Mouse (Mus musculus) kidney, embryonic 15.5 days (tissue): ENCODE data around the gene Cracr2b. TPM values are rescaled to one million over a fixed set of nuclear protein-coding genes. Genes with fewer than 3 reads are reported as not detected.

Experiments
- ATAC-seq: fragments of 200-750 bp; cut with Nextera tagmentation; replicated peaks from 2 replicates; pipeline ENCODE4 v1.8.0; 2017; ENCODE audit warnings: moderate TSS enrichment; ENCODE audit not compliant: low FRiP score
- H3K27ac ChIP-seq: fragments of 300-500 bp; sonication (generic); 2 replicates; pipeline ENCODE4 v1.5.1; 2015; ENCODE audit warnings: mild to moderate bottlenecking, inconsistent platforms
- H3K27me3 ChIP-seq: fragments of 300-500 bp; sonication (generic); 2 replicates; pipeline ENCODE4 v1.6.1; 2015; ENCODE audit warnings: inconsistent platforms
- H3K36me3 ChIP-seq: fragments of 300-500 bp; sonication (generic); 2 replicates; pipeline ENCODE4 v1.6.1; 2015; ENCODE audit warnings: inconsistent platforms
- H3K4me1 ChIP-seq: fragments of 300-500 bp; sonication (generic); 2 replicates; pipeline ENCODE4 v1.6.1; 2015; ENCODE audit warnings: inconsistent platforms
- H3K4me2 ChIP-seq: fragments of 300-500 bp; sonication (generic); 2 replicates; pipeline ENCODE4 v1.6.1; 2015; ENCODE audit warnings: moderate library complexity, mild to moderate bottlenecking, inconsistent platforms
- H3K4me3 ChIP-seq: fragments of 300-500 bp; sonication (generic); replicated peaks from 2 replicates; pipeline ENCODE4 v1.5.1; 2015; ENCODE audit warnings: mild to moderate bottlenecking, inconsistent platforms
- H3K9ac ChIP-seq: fragments of 300-500 bp; sonication (generic); 2 replicates; pipeline ENCODE4 v1.6.1; 2015; ENCODE audit warnings: mild to moderate bottlenecking, inconsistent platforms
- H3K9me3 ChIP-seq: fragments of 300-500 bp; sonication (generic); replicated peaks from 2 replicates; pipeline ENCODE4 v1.6.1; 2016; ENCODE audit warnings: inconsistent platforms
- WGBS: fragments of 180-500 bp; shearing (Covaris S2); methylation state at CpG from one replicate; pipeline ENCODE4 v1.1.7; 2015; ENCODE audit warnings: mixed read lengths; 5-methylcytosine and 5-hydroxymethylcytosine counted together
- polyA plus RNA-seq: library from polyadenylated mRNA; unstranded; fragments of >200 nt; fragmentation: Nextera tagmentation; extraction: Ambion mirVana; gene quantifications from 2 replicates; pipeline ENCODE4 v1.2.1, GENCODE M21; 2015

Cracr2b gene
- polyA plus RNA-seq, 1 experiment from 2014 or later: 22.0 TPM

DNA sequence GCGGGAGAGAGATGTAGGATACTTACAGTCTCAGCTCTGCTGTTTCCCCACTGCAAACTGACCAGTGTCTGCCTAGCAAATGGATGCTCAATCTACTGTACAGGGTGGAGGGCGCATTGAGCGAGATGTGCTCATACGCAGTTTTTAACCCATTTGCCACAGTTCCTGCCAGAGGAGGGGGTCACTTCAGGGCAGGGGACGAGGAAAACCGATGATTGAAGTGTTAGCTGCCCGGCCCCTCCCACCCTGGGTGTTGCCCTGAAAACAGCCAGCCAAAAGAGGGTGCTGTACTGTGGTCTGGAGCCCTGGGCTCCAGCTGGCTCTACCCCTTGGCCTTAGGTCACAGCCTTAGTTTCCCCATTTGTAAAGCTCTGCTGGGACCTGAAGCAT, 16.1 kb downstream of the Cracr2b start:
- Histone ChIP-seq H3K9ac (peak overlapping the region; percentile 66), H3K27ac (peak overlapping the region; percentile 97), H3K4me1 (peaks cover 70% of the 10 kb centered on the region), H3K4me2 (peak overlapping the region; percentile 92), H3K4me3 (peak overlapping the region; percentile 66), H3K27me3 (0 out of 2 replicates have a peak, but pooled peaks cover under 1% of the 10 kb centered on the region), H3K9me3 (no peaks in the 10 kb centered on the region), H3K36me3 (peaks cover 10% of the 10 kb centered on the region)
- no peak for ATAC-seq
- 8% methylated on average over 7 of the region's 7 CpGs for WGBS

DNA sequence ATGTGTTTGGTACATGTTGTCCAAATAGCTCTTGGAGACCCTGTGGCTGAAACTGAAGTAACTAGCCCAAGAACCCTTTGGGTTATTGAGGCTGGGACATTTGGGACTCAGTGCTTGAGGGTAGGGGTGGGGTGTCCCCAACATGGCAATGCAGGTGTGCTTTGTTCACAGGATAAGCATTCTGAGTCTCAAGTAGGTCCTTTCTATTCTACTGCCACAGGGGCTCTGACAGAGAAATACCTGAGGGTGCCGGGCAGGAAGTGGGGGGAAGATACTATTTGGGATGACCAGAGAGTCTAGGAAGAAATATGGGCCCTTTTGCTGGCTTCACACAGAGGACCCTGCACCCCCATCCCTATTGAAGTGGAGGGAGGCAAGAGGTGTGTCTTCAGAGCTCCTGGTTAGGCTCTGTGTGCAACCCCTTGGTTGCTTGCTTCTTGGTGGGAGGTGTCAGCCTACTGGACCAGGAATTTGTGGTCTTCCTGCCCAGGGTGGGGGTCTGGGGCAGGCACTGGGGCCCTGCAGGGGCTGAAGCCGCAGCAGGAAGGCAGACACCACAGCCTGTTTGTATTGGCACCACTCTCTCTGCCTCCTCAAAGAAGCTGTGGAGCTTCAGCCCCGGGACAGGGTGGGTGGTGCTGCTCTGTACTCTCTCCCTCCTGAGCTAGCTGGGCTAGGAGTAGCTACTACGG, 16.8 kb downstream of the Cracr2b start:
- H3K4me1 ChIP-seq: peaks cover 73% of the 10 kb centered on the region
- no peak for ATAC-seq
- WGBS: 46% methylated on average over 4 of the region's 4 CpGs
- peaks cover 2% of the 10 kb centered on the region for H3K36me3 ChIP-seq
- H3K27ac ChIP-seq: peak overlapping the region; percentile 97
- H3K4me2 ChIP-seq: peak overlapping the region; percentile 92
- H3K9ac ChIP-seq: peak overlapping the region; percentile 66; the same call in 1 of the 2 replicates
- peak overlapping the region; percentile 66; the same call in 1 of the 2 replicates for H3K4me3 ChIP-seq
- peaks cover 8% of the 10 kb centered on the region for H3K27me3 ChIP-seq
- H3K9me3 ChIP-seq: no peaks in the 10 kb centered on the region

GRCm38 (mm10) chr7:141478270-141478748, 17.4 kb downstream of the Cracr2b start:
- 65% methylated on average over 5 of the region's 5 CpGs for WGBS
- 0 out of 2 replicates have a peak overlapping the region, but pooled peaks have one; percentile 8 for H3K4me3 ChIP-seq
- H3K9me3 ChIP-seq: no peaks in the 10 kb centered on the region
- peak overlapping the region; percentile 92 for H3K4me2 ChIP-seq
- H3K36me3 ChIP-seq: no peaks in the 10 kb centered on the region
- H3K4me1 ChIP-seq: peaks cover 72% of the 10 kb centered on the region
- no peak for ATAC-seq
- peaks cover 14% of the 10 kb centered on the region for H3K27me3 ChIP-seq
- peak overlapping the region; percentile 97 for H3K27ac ChIP-seq
- 0 out of 2 replicates have a peak overlapping the region, but pooled peaks have one; percentile 21 for H3K9ac ChIP-seq

GRCm38 (mm10) chr7:141480842-141481497, 20.1 kb downstream of the Cracr2b start:
- peaks cover 16% of the 10 kb centered on the region for H3K27me3 ChIP-seq
- peak overlapping the region; percentile 64 for H3K4me3 ChIP-seq
- peak overlapping the region; percentile 99 for H3K4me2 ChIP-seq
- no peaks in the 10 kb centered on the region for H3K9me3 ChIP-seq
- H3K36me3 ChIP-seq: no peaks in the 10 kb centered on the region
- WGBS: 8% methylated on average over 10 of the region's 10 CpGs
- peaks cover 60% of the 10 kb centered on the region for H3K4me1 ChIP-seq
- ATAC-seq: peak; percentile 24
- no peak overlapping the region for H3K9ac ChIP-seq
- no peak overlapping the region for H3K27ac ChIP-seq

GRCm38 (mm10) chr7:141481498-141482401, 20.9 kb downstream of the Cracr2b start:
- H3K9ac ChIP-seq: peak overlapping the region; percentile 55
- H3K4me3 ChIP-seq: peak overlapping the region; percentile 64
- H3K27ac ChIP-seq: no peak overlapping the region
- 0 out of 2 replicates have a peak, but pooled peaks cover 4% of the 10 kb centered on the region for H3K36me3 ChIP-seq
- H3K27me3 ChIP-seq: peaks cover 16% of the 10 kb centered on the region
- WGBS: under 1% methylated on average over 71 of the region's 81 CpGs
- peaks cover 52% of the 10 kb centered on the region for H3K4me1 ChIP-seq
- peak overlapping the region; percentile 99 for H3K4me2 ChIP-seq
- no peak for ATAC-seq
- no peaks in the 10 kb centered on the region for H3K9me3 ChIP-seq

GRCm38 (mm10) chr7:141482531-141483024, 21.7 kb downstream of the Cracr2b start:
- Histone ChIP-seq H3K4me1 (peaks cover 44% of the 10 kb centered on the region), H3K4me2 (peak overlapping the region; percentile 99), H3K36me3 (0 out of 2 replicates have a peak, but pooled peaks cover 4% of the 10 kb centered on the region), H3K4me3 (peak overlapping the region; percentile 64), H3K9me3 (no peaks in the 10 kb centered on the region), H3K27me3 (peaks cover 16% of the 10 kb centered on the region), H3K27ac (no peak overlapping the region), H3K9ac (peak overlapping the region; percentile 55)
- ATAC-seq: peak; percentile 7
- 16% methylated on average over 11 of the region's 11 CpGs for WGBS

DNA sequence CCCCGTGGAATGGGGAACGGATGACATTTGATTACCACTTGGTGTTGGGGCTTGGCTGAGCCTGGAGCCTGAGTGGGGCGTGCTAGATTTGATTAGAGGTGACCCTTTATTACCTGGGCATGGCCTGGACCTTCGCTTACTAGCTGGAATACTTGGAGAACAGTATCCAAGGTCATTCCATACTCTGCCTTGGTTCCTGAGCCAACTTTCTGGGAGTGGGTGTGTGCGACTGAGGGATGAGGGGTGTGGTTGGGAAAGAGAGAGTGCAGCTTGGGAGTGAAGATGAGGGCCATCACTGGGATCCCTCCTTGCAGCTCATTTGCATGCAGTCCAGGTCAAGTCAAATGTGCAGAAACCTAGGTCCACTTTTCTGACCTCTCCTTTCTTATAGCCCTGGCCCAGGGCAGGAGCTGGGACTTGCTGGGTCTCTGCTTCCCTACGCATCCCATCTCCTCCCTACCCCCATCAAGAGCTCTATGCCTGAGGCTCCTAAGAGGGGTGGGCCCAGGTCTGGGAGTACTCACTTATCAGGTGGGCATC, 22.3 kb downstream of the Cracr2b start:
- WGBS: 82% methylated on average over 6 of the region's 6 CpGs
- peaks cover 16% of the 10 kb centered on the region for H3K27me3 ChIP-seq
- H3K4me3 ChIP-seq: no peak overlapping the region
- H3K4me2 ChIP-seq: no peak overlapping the region
- no peak overlapping the region for H3K9ac ChIP-seq
- no peaks in the 10 kb centered on the region for H3K9me3 ChIP-seq
- H3K36me3 ChIP-seq: 0 out of 2 replicates have a peak, but pooled peaks cover 4% of the 10 kb centered on the region
- no peak for ATAC-seq
- peaks cover 38% of the 10 kb centered on the region for H3K4me1 ChIP-seq
- H3K27ac ChIP-seq: no peak overlapping the region

GRCm38 (mm10) chr7:141484186-141485120, 23.6 kb downstream of the Cracr2b start:
- H3K27ac ChIP-seq: no peak overlapping the region
- H3K36me3 ChIP-seq: 0 out of 2 replicates have a peak, but pooled peaks cover 8% of the 10 kb centered on the region
- WGBS: 61% methylated on average over 5 of the region's 5 CpGs
- peaks cover 33% of the 10 kb centered on the region for H3K4me1 ChIP-seq
- no peak for ATAC-seq
- H3K4me2 ChIP-seq: no peak overlapping the region
- no peaks in the 10 kb centered on the region for H3K9me3 ChIP-seq
- H3K4me3 ChIP-seq: no peak overlapping the region
- no peak overlapping the region for H3K9ac ChIP-seq
- H3K27me3 ChIP-seq: peaks cover 16% of the 10 kb centered on the region

DNA sequence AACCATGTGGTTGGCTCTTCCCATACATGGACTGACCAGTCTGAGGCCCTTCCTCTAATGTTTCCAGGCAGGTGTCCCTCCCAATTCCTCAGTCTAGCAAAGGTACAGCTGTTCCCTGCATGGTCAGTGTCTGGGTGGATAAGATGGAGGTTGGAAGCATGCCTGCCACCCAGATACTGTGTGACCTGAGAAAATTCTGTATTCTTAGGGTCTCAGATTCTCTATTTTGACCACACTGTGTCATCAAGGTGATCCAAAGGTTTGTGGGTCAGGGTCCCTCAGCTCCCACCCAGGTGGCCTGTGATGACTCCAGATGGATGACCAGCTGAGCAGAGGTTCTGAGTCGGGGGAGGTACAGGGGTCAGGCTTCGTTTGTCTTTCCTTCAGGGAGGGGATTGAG, 24.3 kb downstream of the Cracr2b start:
- no peak overlapping the region for H3K4me2 ChIP-seq
- peaks cover 15% of the 10 kb centered on the region; the same call in 1 of the 2 replicates for H3K36me3 ChIP-seq
- H3K9ac ChIP-seq: no peak overlapping the region
- no peak overlapping the region for H3K27ac ChIP-seq
- ATAC-seq: no peak
- H3K4me3 ChIP-seq: no peak overlapping the region
- 59% methylated on average over 2 of the region's 2 CpGs for WGBS
- H3K27me3 ChIP-seq: peaks cover 16% of the 10 kb centered on the region
- H3K4me1 ChIP-seq: peaks cover 33% of the 10 kb centered on the region
- H3K9me3 ChIP-seq: no peaks in the 10 kb centered on the region

GRCm38 (mm10) chr7:141485606-141486005, 24.7 kb downstream of the Cracr2b start:
- H3K9me3 ChIP-seq: no peaks in the 10 kb centered on the region
- 88% methylated on average over 2 of the region's 2 CpGs for WGBS
- no peak overlapping the region for H3K9ac ChIP-seq
- no peak overlapping the region for H3K4me2 ChIP-seq
- peaks cover 29% of the 10 kb centered on the region for H3K4me1 ChIP-seq
- peaks cover 16% of the 10 kb centered on the region for H3K27me3 ChIP-seq
- ATAC-seq: no peak
- H3K27ac ChIP-seq: no peak overlapping the region
- H3K36me3 ChIP-seq: peaks cover 15% of the 10 kb centered on the region; the same call in 1 of the 2 replicates
- H3K4me3 ChIP-seq: no peak overlapping the region
